Mouse (Mus musculus) CH12.LX (cell line): ENCODE measurements around the gene Pcp4l1.

Experiments
- CHD2 ChIP-seq: IDR thresholded peaks from 2 replicates; pipeline ENCODE4 v1.6.1; 2011; ENCODE audit warnings: low read length, improper control_type of control experiment
- CTCF ChIP-seq, 2 experiments: IDR thresholded peaks in 1 of 2; conservative IDR thresholded peaks in 1 of 2; 2 replicates each; pipeline ENCODE4 v1.5.1; 2011 to 2012; ENCODE audit warnings: low read depth in 2 of 2, low read length in 2 of 2, improper control_type of control experiment in 1 of 2, inconsistent platforms in 1 of 2, mild to moderate bottlenecking in 1 of 2, moderate library complexity in 1 of 2
- MAX ChIP-seq: IDR thresholded peaks from 2 replicates; pipeline ENCODE4 v1.6.1; 2011; ENCODE audit warnings: low read length, improper control_type of control experiment
- POLR2A ChIP-seq: IDR thresholded peaks from 2 replicates; pipeline ENCODE4 v1.6.1; 2011; ENCODE audit warnings: low read depth, mild to moderate bottlenecking, improper control_type of control experiment, low read length
- ZKSCAN1 ChIP-seq: IDR thresholded peaks from 2 replicates; pipeline ENCODE4 v1.6.1; 2012; ENCODE audit warnings: low read depth, inconsistent platforms, low read length, improper control_type of control experiment, borderline replicate concordance

DNA sequence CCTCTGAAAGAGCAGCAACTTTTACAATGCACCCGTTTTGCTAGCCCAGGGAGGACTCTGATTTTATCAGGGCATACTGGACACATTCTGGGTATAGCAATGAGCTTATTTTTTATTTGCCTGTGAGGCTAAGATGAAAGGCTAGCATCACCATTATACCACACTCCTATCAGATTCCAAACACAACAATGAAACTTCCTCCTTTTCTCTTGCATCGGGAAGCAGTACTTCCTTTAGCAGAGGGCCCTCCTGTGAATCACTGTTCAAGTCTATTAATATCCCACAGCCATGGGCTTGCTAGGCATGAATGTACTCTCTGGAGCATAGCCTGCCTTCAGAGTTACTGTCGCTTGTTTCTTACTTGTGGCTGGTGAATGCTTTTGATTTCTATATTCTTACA is 24.9 kb downstream of the Pcp4l1 start:
- TF ChIP-seq ZKSCAN1 (no peak), CTCF (conservative IDR thresholded peaks at IDR 0.05 in 1 of 2, IDR thresholded peaks at IDR 0.05 in 1 of 2; ENCODE audit: low read depth in 2 of 2, low read length in 2 of 2) (no peak), POLR2A (no peak), MAX (no peak), CHD2 (no peak)
